Mouse (Mus musculus) bone marrow, adult 2 months (tissue): ENCODE data around the gene Ubqln1.

ENCODE experiments used
- CTCF ChIP-seq: fragments of 200-500 bp; IDR thresholded peaks from 2 replicates; pipeline ENCODE4 v1.5.1; 2011; ENCODE audit warnings: low read length, control low read depth; ENCODE audit not compliant: control insufficient read depth, insufficient read depth
- POLR2A ChIP-seq: fragments of 200-500 bp; IDR thresholded peaks from 2 replicates; pipeline ENCODE4 v1.6.1; 2011; ENCODE audit warnings: low read depth, mild to moderate bottlenecking, control low read depth, low read length, borderline replicate concordance; ENCODE audit not compliant: control insufficient read depth

DNA sequence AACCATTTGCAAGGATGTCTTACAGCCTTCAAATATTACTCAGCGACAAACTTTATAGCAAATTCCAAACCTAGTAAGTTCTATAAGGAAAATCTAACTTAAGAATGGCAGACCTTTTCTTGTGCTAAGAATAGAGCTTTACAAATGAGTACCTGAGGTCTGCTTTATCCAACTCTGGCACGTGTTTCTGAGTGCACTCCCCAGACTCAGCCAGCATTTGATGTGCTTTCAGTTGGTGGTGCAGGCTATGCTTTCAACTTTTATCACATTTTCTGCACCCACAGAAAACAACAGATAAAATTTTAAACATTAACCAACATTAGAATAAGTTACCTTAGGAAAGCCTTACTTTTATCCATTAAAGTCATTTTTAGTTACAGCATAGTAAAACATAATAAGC is 2.9 kb downstream of the Ubqln1 start:
- TF ChIP-seq CTCF (no peak), POLR2A (no peak)
